Mouse (Mus musculus): ENCODE measurements around the gene Srsf1. TPM values are rescaled to one million over a fixed set of nuclear protein-coding genes. Genes with fewer than 3 reads are reported as not detected.

Srsf1 gene
- polyA plus RNA-seq, 1 experiment from 2014 or later, result 206 TPM

DNA sequence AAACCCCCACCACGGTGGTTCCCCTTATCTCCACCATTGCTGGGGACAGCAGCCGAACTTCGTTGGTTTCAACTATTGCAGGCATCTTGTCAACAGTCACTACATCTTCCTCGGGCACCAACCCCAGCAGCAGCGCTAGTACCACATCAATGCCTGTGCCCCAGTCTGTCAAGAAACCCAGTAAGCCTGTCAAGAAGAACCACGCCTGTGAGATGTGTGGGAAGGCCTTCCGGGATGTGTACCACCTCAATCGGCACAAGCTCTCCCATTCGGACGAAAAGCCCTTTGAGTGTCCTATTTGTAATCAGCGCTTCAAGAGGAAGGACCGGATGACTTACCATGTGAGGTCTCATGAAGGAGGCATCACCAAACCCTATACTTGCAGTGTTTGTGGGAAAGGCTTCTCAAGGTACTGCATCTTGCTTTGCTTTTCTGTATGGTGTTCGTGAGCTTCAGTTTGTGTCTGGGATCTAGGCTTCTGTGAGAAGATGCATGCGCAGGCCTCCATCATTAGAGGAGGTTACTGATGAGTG is 26.2 kb downstream of the Srsf1 start:
- Histone ChIP-seq H3K36me3 (ENCODE audit: insufficient read depth, low read length) (peaks cover 34% of the 10 kb centered on the region), H3K9me3 (replicated peaks; ENCODE audit: low read length) (no peaks in the 10 kb centered on the region)
- 84% methylated on average over 14 of the region's 14 CpGs for WGBS

DNA sequence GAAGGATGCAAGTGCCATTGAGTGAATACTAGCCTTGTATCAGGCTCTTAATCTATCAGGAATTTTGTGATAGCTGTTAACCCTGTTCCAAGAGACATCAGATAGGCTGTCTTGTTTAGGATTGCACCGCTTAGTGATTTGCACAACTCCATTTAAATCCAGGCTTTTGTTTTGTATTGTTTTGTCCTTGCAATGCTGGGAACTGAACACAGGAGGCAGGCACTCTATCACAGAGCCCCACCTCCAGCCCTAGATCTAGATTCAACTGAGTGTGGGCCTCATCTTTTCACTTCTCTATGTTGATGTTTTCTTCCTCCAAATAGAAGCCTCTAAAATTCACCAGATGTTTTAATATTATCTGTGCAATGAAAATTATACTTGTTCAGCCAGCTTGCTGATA is 28.5 kb downstream of the Srsf1 start:
- H3K4me3 ChIP-seq (replicated peaks; ENCODE audit: low read depth, low read length), result no peak overlapping the region
- DNase-seq (ENCODE audit: low spot score), result no peak
- 64% methylated on average over 1 of the region's 1 CpGs for WGBS
- no peaks in the 10 kb centered on the region for H3K9me3 ChIP-seq (replicated peaks; ENCODE audit: low read length)
- ATAC-seq (replicated peaks; ENCODE audit: low FRiP score, low read depth), result no peak
- H3K36me3 ChIP-seq (ENCODE audit: insufficient read depth, low read length), result peaks cover 54% of the 10 kb centered on the region
- no peak overlapping the region for H3K4me2 ChIP-seq (ENCODE audit: low read length)
- TF ChIP-seq CTCF (IDR thresholded peaks at IDR 0.05; ENCODE audit: low read depth), result peak; percentile 38; the same call in 1 of the 2 replicates
- H3K27ac ChIP-seq, result no peak overlapping the region
- peaks cover 10% of the 10 kb centered on the region for H3K4me1 ChIP-seq (replicated peaks; ENCODE audit: insufficient read depth, low read length)
- H3K27me3 ChIP-seq (ENCODE audit: insufficient read depth, low read length), result no peaks in the 10 kb centered on the region
- no peak overlapping the region for H3K9ac ChIP-seq (ENCODE audit: low read depth, low read length)

More for the DNA sequence above, 26.2 kb downstream of the Srsf1 start:
- no peak for DNase-seq (ENCODE audit: low spot score)
- H3K9ac ChIP-seq (ENCODE audit: low read depth, low read length), result no peak overlapping the region
- peaks cover 18% of the 10 kb centered on the region for H3K4me1 ChIP-seq (replicated peaks; ENCODE audit: insufficient read depth, low read length)
- H3K4me3 ChIP-seq (replicated peaks; ENCODE audit: low read depth, low read length), result no peak overlapping the region
- H3K4me2 ChIP-seq (ENCODE audit: low read length), result no peak overlapping the region
- ATAC-seq (replicated peaks; ENCODE audit: low FRiP score, low read depth), result no peak
- H3K27me3 ChIP-seq (ENCODE audit: insufficient read depth, low read length), result no peaks in the 10 kb centered on the region
- no peak for TF ChIP-seq CTCF (IDR thresholded peaks at IDR 0.05; ENCODE audit: low read depth)
- H3K27ac ChIP-seq, result no peak overlapping the region

DNA sequence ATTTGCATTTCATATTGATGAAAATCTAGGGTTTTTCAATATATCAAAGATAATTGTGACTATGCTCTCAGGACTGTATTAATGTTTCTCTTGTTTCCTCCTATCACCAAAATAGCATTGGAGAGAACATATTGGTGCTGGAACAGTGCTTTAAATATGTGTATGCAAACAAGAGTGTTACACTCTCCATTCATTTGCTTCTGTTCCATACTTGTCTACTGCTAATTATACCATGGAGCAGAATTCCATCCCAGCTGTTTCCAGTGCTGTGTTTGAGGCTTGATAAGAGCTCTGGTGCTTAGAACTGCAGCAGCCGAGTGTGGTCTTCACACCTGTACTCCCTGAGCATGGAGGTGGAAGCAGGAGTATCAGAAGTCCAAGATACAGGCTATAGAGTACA is 29.2 kb downstream of the Srsf1 start:
- no peak for DNase-seq (ENCODE audit: low spot score)
- no peak for TF ChIP-seq CTCF (IDR thresholded peaks at IDR 0.05; ENCODE audit: low read depth)
- Histone ChIP-seq H3K4me2 (ENCODE audit: low read length) (no peak overlapping the region), H3K36me3 (ENCODE audit: insufficient read depth, low read length) (peaks cover 61% of the 10 kb centered on the region), H3K9ac (ENCODE audit: low read depth, low read length) (no peak overlapping the region), H3K9me3 (replicated peaks; ENCODE audit: low read length) (no peaks in the 10 kb centered on the region), H3K27me3 (ENCODE audit: insufficient read depth, low read length) (no peaks in the 10 kb centered on the region), H3K27ac (no peak overlapping the region), H3K4me1 (replicated peaks; ENCODE audit: insufficient read depth, low read length) (peaks cover 3% of the 10 kb centered on the region), H3K4me3 (replicated peaks; ENCODE audit: low read depth, low read length) (no peak overlapping the region)
- WGBS, result 69% methylated on average over 1 of the region's 1 CpGs
- no peak for ATAC-seq (replicated peaks; ENCODE audit: low FRiP score, low read depth)

DNA sequence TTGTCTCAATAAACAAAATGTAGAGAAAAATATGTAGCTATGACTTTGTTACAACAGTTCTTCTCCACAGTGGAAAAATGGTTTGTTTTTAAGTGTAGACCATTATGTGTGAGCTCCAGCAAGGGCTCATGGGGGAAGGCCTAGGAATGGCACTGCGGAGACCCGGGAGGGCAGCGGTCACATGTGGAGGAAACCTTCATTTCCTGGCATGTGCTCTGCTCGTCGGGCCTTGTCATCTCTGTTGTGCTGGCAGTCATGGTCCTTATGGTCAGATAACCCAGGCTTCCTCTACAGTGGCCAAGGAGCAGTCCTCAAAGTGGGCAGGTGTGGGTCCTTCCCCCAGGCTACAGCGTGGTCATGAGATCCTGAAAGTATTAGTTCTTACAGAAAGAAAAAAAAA is 36.5 kb downstream of the Srsf1 start:
- DNase-seq (ENCODE audit: low spot score) (no peak), ATAC-seq (replicated peaks; ENCODE audit: low FRiP score, low read depth) (no peak)
- Histone ChIP-seq H3K9ac (ENCODE audit: low read depth, low read length) (no peak overlapping the region), H3K9me3 (replicated peaks; ENCODE audit: low read length) (no peaks in the 10 kb centered on the region), H3K4me1 (replicated peaks; ENCODE audit: insufficient read depth, low read length) (no peaks in the 10 kb centered on the region), H3K4me2 (ENCODE audit: low read length) (no peak overlapping the region), H3K4me3 (replicated peaks; ENCODE audit: low read depth, low read length) (no peak overlapping the region), H3K27me3 (ENCODE audit: insufficient read depth, low read length) (no peaks in the 10 kb centered on the region), H3K36me3 (ENCODE audit: insufficient read depth, low read length) (peaks cover 34% of the 10 kb centered on the region), H3K27ac (no peak overlapping the region)
- TF ChIP-seq CTCF (IDR thresholded peaks at IDR 0.05; ENCODE audit: low read depth), result no peak
- 66% methylated on average over 6 of the region's 6 CpGs for WGBS

DNA sequence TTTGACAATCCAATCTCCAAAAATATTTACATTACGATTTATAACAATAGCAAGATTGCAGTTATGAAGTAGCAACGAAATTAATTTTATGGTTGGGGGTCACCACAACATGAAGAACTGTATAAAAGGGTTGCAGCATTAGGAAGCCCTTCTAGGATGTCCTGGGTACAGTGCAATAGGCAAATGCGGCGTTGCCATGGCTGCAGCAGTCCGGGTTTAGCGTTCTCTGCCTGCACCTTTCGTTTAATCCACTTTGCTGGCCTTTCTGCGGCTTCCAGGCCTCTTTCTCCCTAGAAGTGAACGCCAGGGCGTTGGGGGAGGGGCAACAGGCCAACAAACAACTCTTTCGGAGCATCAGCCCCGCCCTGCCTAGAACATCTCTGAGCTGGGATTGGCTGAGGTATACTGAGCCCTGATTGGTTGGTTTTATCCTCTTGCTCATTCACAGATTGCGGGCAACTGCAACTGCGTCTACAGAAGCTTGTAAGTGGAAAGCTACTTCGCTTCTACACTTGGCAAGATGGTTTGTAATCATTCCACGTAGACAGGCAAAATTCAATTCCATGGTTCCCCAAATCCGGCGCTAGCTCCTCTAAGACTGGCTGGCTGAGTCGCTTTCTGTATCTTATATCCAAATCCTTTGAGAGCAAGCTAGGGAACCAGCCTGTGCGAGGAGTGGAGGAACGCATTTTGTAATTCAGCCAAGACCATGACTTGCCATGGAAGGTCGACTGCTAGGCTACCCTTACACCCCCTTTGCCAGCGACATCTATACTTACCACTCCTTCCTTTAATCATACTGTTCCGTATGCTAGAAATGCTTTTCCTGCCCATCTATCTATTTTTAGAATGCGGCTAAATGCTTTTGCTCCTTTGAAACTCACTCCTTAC is 39.8 kb downstream of the Srsf1 start:
- Histone ChIP-seq H3K4me3 (replicated peaks; ENCODE audit: low read depth, low read length) (peak overlapping the region; percentile 3; the same call in 1 of the 2 replicates), H3K27ac (peak overlapping the region; percentile 27), H3K9me3 (replicated peaks; ENCODE audit: low read length) (no peaks in the 10 kb centered on the region), H3K27me3 (ENCODE audit: insufficient read depth, low read length) (no peaks in the 10 kb centered on the region), H3K4me2 (ENCODE audit: low read length) (peak overlapping the region; percentile 59), H3K36me3 (ENCODE audit: insufficient read depth, low read length) (0 out of 2 replicates have a peak, but pooled peaks cover 6% of the 10 kb centered on the region), H3K4me1 (replicated peaks; ENCODE audit: insufficient read depth, low read length) (no peaks in the 10 kb centered on the region), H3K9ac (ENCODE audit: low read depth, low read length) (0 out of 2 replicates have a peak overlapping the region, but pooled peaks have one; percentile 0)
- TF ChIP-seq CTCF (IDR thresholded peaks at IDR 0.05; ENCODE audit: low read depth), result no peak
- ATAC-seq (replicated peaks; ENCODE audit: low FRiP score, low read depth), result peak; percentile 92
- DNase-seq (ENCODE audit: low spot score), result peak; percentile 98
- 6% methylated on average over 25 of the region's 25 CpGs for WGBS

DNA sequence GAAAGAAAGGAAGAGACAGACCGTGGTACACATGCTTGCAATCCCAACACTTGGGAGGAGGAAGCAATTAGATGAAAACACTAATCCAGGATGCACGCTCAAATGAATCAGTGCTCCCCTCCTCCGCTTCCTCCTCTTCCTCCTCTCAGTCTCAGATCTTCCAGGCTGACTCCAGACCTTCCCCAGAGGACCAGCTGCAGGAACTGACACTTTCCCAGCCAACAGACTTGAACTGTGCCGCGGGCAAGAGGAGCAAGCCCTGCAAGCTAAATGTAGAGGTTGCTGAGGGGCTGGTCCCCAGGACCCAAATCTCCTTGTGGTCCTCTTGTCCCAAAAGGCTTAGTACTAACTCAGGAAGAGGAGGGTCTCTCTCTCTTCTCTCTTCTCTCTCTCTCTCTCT is 42.0 kb downstream of the Srsf1 start:
- no peaks in the 10 kb centered on the region for H3K27me3 ChIP-seq (ENCODE audit: insufficient read depth, low read length)
- H3K9me3 ChIP-seq (replicated peaks; ENCODE audit: low read length), result no peaks in the 10 kb centered on the region
- no peak overlapping the region for H3K4me3 ChIP-seq (replicated peaks; ENCODE audit: low read depth, low read length)
- H3K4me1 ChIP-seq (replicated peaks; ENCODE audit: insufficient read depth, low read length), result no peaks in the 10 kb centered on the region
- no peak overlapping the region for H3K4me2 ChIP-seq (ENCODE audit: low read length)
- TF ChIP-seq CTCF (IDR thresholded peaks at IDR 0.05; ENCODE audit: low read depth), result no peak
- no peak overlapping the region for H3K9ac ChIP-seq (ENCODE audit: low read depth, low read length)
- H3K27ac ChIP-seq, result no peak overlapping the region
- no peaks in the 10 kb centered on the region for H3K36me3 ChIP-seq (ENCODE audit: insufficient read depth, low read length)
- DNase-seq (ENCODE audit: low spot score) (no peak), ATAC-seq (replicated peaks; ENCODE audit: low FRiP score, low read depth) (no peak)
- WGBS, result 45% methylated on average over 5 of the region's 5 CpGs
